Mouse (Mus musculus) granulocyte monocyte progenitor cell, adult 5-6 weeks (primary cell): ENCODE measurements around the gene Olfr1033. TPM values are rescaled to one million over a fixed set of nuclear protein-coding genes. Genes with fewer than 3 reads are reported as not detected.
"Not testable (repeated sequence)": the region's sequence is repeated elsewhere in the genome, so short reads cannot be mapped to it uniquely, and the experiment has no call there.

ENCODE experiments used
- ATAC-seq: replicated peaks from 2 replicates; pipeline ENCODE4 v1.8.0; 2016; ENCODE audit warnings: mild to moderate bottlenecking, moderate TSS enrichment, inconsistent platforms; ENCODE audit not compliant: poor library complexity, severe bottlenecking
- total RNA-seq, 2 experiments: library from RNA; stranded (forward) in 1 of 2; stranded (reverse) in 1 of 2; fragments of 200-712, 200-1000 nt in 1 of 2; fragments of >200 nt in 1 of 2; fragmentation: Nextera tagmentation in 1 of 2; gene quantifications; 2 replicates each; pipeline ENCODE4 v1.2.3; 2014 to 2017

Olfr1033 gene
- 0.71 TPM in 1 of 2 replicates, not detected in the other for total RNA-seq (2014; fragmentation: Nextera tagmentation)
- total RNA-seq (2017) = not detected in 2 replicates

DNA sequence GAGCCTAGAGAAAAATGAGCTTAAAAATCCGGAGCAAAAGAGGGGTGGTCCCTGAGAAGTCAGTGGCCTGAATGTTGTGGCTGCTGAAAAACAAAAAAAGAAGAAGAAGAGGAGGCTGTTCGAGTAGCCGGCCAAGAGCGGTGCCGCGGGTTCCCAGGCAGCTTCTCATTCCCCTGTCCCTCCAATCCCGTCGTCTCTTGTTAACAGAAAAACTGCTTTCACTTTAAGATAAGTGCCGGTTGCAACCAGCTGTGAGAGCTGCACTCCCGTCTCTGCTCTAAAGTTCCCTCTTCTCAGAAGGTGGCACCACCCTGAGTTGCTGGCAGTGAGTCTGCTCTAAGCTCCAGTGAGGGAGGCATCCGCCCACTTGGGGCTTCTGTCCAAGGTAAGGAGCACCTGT lies at the start of gene Olfr1033:
Gene Olfr1033 (plus strand): TSS at position 228 of the 400 bp plus-strand sequence.
- peak; percentile 52; the same call in 1 of the 2 replicates for ATAC-seq

DNA sequence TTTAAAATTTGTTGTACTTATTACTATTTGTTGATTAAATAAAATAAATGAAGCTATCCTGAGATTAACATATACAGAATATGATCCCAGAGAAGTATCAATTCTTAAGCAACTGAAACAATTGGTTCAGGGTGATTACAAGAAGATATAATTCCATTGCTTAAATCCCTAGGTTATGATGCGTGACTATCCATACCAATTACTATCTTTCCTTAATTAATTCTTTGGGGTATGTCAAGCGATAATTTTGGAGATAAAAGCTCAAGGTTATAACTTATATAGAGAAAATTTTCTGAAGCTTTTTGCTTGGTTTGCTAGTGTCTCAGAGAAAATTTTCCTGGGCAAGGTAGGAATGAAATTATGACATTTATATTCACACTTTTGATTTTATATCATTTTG lies 46.8 kb upstream of the Olfr1033 start, which contains the start of gene Olfr1029:
Gene Olfr1029 (plus strand): TSS at position 301 of the 400 bp plus-strand sequence.
- no peak for ATAC-seq

DNA sequence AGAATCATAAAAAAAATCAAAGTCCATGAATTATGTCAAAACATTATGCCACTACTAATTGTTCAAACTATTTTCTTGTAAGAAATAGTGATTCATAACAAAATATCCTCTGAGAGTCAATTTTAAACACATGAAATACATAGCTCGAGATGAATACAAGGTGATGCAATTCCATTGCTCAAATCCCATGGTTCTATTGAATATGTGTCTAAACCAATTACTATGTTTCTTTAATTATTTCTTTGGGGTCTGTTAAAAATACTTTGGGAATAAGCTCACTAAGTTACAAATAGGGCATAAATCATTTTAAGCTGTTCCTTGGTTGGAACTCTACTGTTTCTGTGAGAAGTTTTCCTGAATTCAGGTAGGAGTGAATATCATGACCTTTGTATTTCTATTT lies 41.5 kb upstream of the Olfr1033 start, which contains the start of gene Olfr1030:
Gene Olfr1030 (plus strand): TSS at position 301 of the 400 bp plus-strand sequence.
- no peak for ATAC-seq

DNA sequence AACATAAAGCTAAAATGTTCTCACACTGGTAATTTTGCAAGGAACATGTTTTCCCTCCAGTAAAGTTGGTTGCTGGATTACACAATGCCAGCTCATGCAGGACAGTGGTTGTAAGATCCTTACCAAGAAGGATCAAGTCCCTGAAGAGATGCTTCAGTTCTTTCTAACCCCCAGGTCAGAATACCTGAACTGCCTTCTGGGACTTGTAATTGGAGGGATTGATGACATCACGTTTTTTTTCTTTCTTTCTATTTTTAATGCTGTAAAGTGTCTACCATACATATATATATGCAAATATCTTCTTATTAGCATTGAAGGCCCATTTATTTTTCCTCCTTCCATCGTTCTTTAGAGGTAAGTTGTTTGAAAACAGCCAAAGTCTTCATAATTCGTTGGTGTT lies 30.4 kb upstream of the Olfr1033 start, which contains the start of gene Olfr1031:
Gene Olfr1031 (plus strand): TSS at position 301 of the 400 bp plus-strand sequence.
- ATAC-seq = no peak

DNA sequence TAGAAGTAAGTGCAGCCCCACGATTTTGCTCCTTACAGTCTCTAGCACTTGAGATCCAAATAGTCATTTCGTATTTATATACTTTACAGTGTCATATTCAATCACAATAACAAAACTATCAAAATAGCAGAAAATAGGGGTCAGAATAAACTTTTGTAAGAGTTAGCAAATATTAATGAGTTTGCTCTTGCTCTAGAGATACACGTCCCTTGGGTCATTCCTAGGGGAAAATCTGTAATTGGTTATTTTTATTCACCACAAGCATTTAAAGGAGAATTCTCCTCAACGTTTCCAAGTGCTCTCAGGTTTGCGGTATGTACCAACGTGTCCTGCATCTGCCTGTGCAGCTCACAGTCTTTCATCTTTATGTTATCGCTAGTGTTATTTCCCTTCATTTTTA lies 15.2 kb upstream of the Olfr1033 start, which contains the start of gene Olfr1032:
Gene Olfr1032 (plus strand): TSS at position 301 of the 400 bp plus-strand sequence.
- ATAC-seq = no peak

DNA sequence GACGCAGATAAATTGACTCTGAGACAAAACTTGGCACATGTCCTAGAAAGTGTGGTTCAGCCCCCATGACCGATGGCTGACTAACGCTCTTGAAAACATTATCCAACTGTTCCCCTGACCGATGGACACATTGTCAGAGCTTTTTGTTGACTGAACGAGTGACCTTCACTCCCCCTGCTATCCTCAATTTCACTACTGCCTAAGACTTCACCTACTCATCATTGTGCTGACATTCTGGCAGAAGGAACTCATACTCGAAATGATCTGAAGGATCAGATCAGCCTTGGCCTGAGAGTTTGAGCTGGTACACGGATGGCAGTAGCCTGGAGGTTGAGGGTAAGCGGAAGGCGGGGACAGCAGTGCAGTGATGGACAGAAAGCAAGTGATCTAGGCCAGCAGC lies 1.1 kb downstream of the Olfr1033 start:
- ATAC-seq = not testable (repeated sequence)

DNA sequence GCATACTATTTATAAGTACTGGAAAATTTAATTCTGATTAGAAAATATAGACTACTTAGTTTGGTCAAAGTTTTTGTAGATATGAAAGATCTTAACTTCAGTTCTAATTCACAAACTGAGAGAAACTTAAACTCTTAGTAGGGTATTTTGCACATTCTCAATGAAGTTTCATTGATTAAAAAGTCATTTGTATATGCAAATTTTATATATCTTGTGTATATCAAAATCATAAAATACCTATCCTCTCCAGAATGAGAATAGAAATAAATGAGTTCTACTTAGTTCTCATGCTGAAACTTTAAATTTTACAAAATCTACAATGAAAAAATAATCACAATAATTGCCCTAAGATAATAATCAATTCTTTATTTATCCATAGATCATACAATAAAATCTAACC lies 25.1 kb downstream of the Olfr1033 start, which contains the start of gene Olfr1034:
Gene Olfr1034 (plus strand): TSS at position 301 of the 400 bp plus-strand sequence.
- ATAC-seq = no peak

DNA sequence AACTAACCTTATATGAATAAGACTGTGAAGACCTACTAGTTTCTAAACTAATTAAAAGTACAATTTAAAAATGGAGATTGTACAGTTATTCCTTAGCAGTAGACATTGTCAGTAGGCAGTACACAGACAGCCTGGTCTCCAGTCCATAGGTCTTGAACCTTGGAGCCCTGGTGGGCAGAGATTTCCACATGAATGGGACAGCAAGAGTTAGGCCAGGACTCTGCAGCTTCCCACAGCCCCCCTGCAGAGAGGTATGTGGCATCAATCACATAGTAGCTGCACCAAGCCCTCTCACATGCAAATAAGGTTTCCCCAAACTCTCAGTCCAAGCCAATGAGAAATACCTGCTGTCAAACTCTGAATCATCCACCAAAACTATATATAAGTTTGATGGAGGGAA lies 30.3 kb downstream of the Olfr1033 start:
- not testable (repeated sequence) for ATAC-seq

DNA sequence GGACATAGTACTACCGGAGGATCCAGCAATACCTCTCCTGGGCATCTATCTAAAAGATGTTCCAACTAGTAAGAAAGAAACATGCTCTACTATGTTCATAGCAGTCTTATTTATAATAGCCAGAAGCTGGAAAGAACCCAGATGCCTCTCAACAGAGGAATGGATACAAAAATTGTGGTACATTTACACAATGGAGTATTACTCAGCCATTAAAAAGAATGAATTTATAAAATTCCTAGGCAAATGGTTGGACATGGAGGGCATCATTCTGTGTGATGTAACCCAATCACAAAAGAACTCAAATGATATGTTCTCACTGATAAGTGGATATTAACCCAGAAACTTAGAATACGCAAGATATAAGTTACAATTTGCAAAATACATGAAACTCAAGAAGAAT lies 43.3 kb downstream of the Olfr1033 start:
- not testable (repeated sequence) for ATAC-seq

DNA sequence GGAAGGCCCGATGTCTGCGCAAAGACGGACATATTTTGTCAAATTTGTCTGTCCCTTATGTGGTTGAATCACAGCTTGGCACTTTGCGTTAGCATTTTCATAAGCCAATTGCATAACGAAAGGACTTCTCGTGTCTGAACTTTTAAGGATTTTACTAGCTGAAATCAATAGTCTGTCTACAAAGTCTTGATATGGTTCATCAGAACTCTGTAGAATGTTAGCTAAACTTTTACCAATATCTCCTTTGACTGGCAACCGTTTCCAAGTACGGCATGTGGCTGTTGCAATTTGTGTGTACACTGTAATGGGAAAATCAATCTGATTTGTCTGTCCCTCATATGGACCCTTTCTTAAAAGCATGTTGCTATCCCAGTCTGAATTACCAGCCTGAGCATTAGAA lies 49.8 kb downstream of the Olfr1033 start:
- no peak for ATAC-seq

DNA sequence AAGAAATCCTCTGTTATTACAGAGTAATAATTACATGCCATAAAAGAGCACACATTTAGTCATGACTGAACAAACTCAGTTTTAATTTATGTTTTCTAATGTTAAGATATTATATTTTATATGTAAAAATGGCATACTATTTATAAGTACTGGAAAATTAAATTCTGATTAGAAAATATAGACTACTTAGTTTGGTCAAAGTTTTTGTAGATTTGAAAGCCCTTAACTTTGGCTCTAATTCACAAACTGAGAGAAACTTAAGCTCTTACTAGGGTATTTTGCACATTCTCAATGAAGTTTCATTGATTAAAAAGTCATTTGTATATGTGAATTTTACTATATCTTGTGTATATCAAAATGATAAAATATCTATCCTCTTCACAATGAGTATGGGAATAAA lies 53.3 kb downstream of the Olfr1033 start, which contains the start of gene Olfr1036:
Gene Olfr1036 (plus strand): TSS at position 301 of the 400 bp plus-strand sequence.
- not testable (repeated sequence) for ATAC-seq

DNA sequence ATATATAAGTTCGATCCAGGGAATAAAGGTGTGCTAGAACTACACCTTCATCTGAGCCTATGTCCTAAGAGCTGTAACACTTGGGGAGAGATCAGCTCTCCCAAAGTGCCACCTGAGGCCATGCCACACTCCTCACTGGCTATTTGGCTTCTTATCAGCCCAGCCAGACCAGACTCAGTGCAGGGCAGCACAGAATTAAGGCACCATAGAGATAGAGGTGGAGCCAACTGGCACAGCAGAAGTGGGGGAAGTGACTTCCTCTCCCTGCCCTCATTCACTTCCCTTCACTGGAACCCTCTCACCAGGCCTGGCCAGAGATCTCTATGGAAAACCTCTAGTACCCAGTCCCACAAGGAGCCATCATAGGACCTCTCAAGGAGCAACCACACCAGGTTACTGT lies 60.0 kb downstream of the Olfr1033 start:
- peak; percentile 12; the same call in 1 of the 2 replicates for ATAC-seq

DNA sequence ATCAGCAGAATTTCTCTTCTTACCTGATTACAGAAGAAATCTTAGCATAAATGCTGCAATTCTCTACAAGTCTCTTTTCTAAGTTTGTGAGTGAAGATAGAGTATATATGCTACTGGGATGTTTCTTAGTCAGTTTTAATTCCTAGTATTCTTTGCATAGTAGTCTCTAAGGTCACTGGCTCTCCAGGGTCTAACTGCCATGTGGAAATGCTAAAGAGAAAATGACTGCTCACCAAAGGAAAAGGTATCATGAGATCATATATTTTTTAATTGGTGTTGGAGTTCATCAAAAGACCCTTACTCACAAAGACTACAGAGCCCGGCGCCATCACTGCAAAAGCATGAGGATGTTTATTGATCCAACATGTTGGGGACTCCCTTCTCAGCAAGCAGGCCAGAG lies 66.9 kb downstream of the Olfr1033 start, which contains the start of gene Olfr1037:
Gene Olfr1037 (minus strand): TSS at position 101 of the 400 bp plus-strand sequence.
- ATAC-seq = no peak

Other genes starting within 250 kb of the Olfr1033 start
- not detected in 2 replicates for gene Olfr1014, start 247.9 kb upstream of the Olfr1033 start, total RNA-seq (2014; fragmentation: Nextera tagmentation)
- not detected in 2 replicates for gene Olfr1014, start 247.9 kb upstream of the Olfr1033 start, total RNA-seq (2017)
- gene Olfr1015, start 238.6 kb upstream of the Olfr1033 start, total RNA-seq (2014; fragmentation: Nextera tagmentation) = not detected in 2 replicates
- not detected in 2 replicates for gene Olfr1015, start 238.6 kb upstream of the Olfr1033 start, total RNA-seq (2017)
- gene Olfr1016, start 218.1 kb upstream of the Olfr1033 start, total RNA-seq (2014; fragmentation: Nextera tagmentation) = not detected in 2 replicates
- gene Olfr1016, start 218.1 kb upstream of the Olfr1033 start, total RNA-seq (2017) = not detected in 2 replicates
- gene Olfr1018, start 202.2 kb upstream of the Olfr1033 start, total RNA-seq (2014; fragmentation: Nextera tagmentation) = not detected in 2 replicates
- not detected in 2 replicates for gene Olfr1018, start 202.2 kb upstream of the Olfr1033 start, total RNA-seq (2017)
- gene Olfr1019, start 175.2 kb upstream of the Olfr1033 start, total RNA-seq (2014; fragmentation: Nextera tagmentation) = not detected in 2 replicates
- gene Olfr1019, start 175.2 kb upstream of the Olfr1033 start, total RNA-seq (2017) = not detected in 2 replicates
- gene Olfr1020, start 173.6 kb upstream of the Olfr1033 start, total RNA-seq (2014; fragmentation: Nextera tagmentation) = not detected in 2 replicates
- gene Olfr1020, start 173.6 kb upstream of the Olfr1033 start, total RNA-seq (2017) = not detected in 2 replicates
- gene Olfr1022, start 152.0 kb upstream of the Olfr1033 start, total RNA-seq (2014; fragmentation: Nextera tagmentation) = not detected in 2 replicates
- not detected in 2 replicates for gene Olfr1022, start 152.0 kb upstream of the Olfr1033 start, total RNA-seq (2017)
- not detected in 2 replicates for gene Olfr1023, start 135.0 kb upstream of the Olfr1033 start, total RNA-seq (2014; fragmentation: Nextera tagmentation)
- gene Olfr1023, start 135.0 kb upstream of the Olfr1033 start, total RNA-seq (2017) = not detected in 2 replicates
- not detected in 2 replicates for gene Olfr1024, start 115.6 kb upstream of the Olfr1033 start, total RNA-seq (2014; fragmentation: Nextera tagmentation)
- not detected in 2 replicates for gene Olfr1024, start 115.6 kb upstream of the Olfr1033 start, total RNA-seq (2017)
- gene Olfr1025-ps1, start 105.4 kb upstream of the Olfr1033 start, total RNA-seq (2014; fragmentation: Nextera tagmentation) = not detected in 2 replicates
- gene Olfr1025-ps1, start 105.4 kb upstream of the Olfr1033 start, total RNA-seq (2017) = not detected in 2 replicates
- not detected in 2 replicates for gene Olfr1026, start 99.1 kb upstream of the Olfr1033 start, total RNA-seq (2014; fragmentation: Nextera tagmentation)
- gene Olfr1026, start 99.1 kb upstream of the Olfr1033 start, total RNA-seq (2017) = not detected in 2 replicates
- not detected in 2 replicates for gene Olfr1028, start 70.2 kb upstream of the Olfr1033 start, total RNA-seq (2014; fragmentation: Nextera tagmentation)
- gene Olfr1028, start 70.2 kb upstream of the Olfr1033 start, total RNA-seq (2017) = not detected in 2 replicates
- not detected in 2 replicates for gene Olfr1029, start 46.7 kb upstream of the Olfr1033 start, total RNA-seq (2014; fragmentation: Nextera tagmentation)
- not detected in 2 replicates for gene Olfr1029, start 46.7 kb upstream of the Olfr1033 start, total RNA-seq (2017)
- not detected in 2 replicates for gene Olfr1030, start 41.4 kb upstream of the Olfr1033 start, total RNA-seq (2014; fragmentation: Nextera tagmentation)
- gene Olfr1030, start 41.4 kb upstream of the Olfr1033 start, total RNA-seq (2017) = not detected in 2 replicates
- not detected in 2 replicates for gene Olfr1031, start 30.3 kb upstream of the Olfr1033 start, total RNA-seq (2014; fragmentation: Nextera tagmentation)
- not detected in 2 replicates for gene Olfr1031, start 30.3 kb upstream of the Olfr1033 start, total RNA-seq (2017)
- not detected in 2 replicates for gene Olfr1032, start 15.1 kb upstream of the Olfr1033 start, total RNA-seq (2014; fragmentation: Nextera tagmentation)
- gene Olfr1032, start 15.1 kb upstream of the Olfr1033 start, total RNA-seq (2017) = not detected in 2 replicates
- gene Olfr1034, start 25.2 kb downstream of the Olfr1033 start, total RNA-seq (2014; fragmentation: Nextera tagmentation) = not detected in 2 replicates
- not detected in 2 replicates for gene Olfr1034, start 25.2 kb downstream of the Olfr1033 start, total RNA-seq (2017)
- gene Olfr1036, start 53.4 kb downstream of the Olfr1033 start, total RNA-seq (2014; fragmentation: Nextera tagmentation) = not detected in 2 replicates
- gene Olfr1036, start 53.4 kb downstream of the Olfr1033 start, total RNA-seq (2017) = not detected in 2 replicates
- gene Olfr1037, start 66.8 kb downstream of the Olfr1033 start, total RNA-seq (2014; fragmentation: Nextera tagmentation) = not detected in 2 replicates
- gene Olfr1037, start 66.8 kb downstream of the Olfr1033 start, total RNA-seq (2017) = not detected in 2 replicates
- not detected in 2 replicates for gene Olfr1039, start 115.3 kb downstream of the Olfr1033 start, total RNA-seq (2014; fragmentation: Nextera tagmentation)
- not detected in 2 replicates for gene Olfr1039, start 115.3 kb downstream of the Olfr1033 start, total RNA-seq (2017)
- gene Olfr1040, start 126.1 kb downstream of the Olfr1033 start, total RNA-seq (2014; fragmentation: Nextera tagmentation) = not detected in 2 replicates
- not detected in 2 replicates for gene Olfr1040, start 126.1 kb downstream of the Olfr1033 start, total RNA-seq (2017)
- gene Olfr1042, start 141.2 kb downstream of the Olfr1033 start, total RNA-seq (2014; fragmentation: Nextera tagmentation) = not detected in 2 replicates
- gene Olfr1042, start 141.2 kb downstream of the Olfr1033 start, total RNA-seq (2017) = not detected in 2 replicates
- gene Olfr1043, start 146.9 kb downstream of the Olfr1033 start, total RNA-seq (2014; fragmentation: Nextera tagmentation) = not detected in 2 replicates
- not detected in 2 replicates for gene Olfr1043, start 146.9 kb downstream of the Olfr1033 start, total RNA-seq (2017)
- gene Olfr1044, start 157.2 kb downstream of the Olfr1033 start, total RNA-seq (2014; fragmentation: Nextera tagmentation) = not detected in 2 replicates
- gene Olfr1044, start 157.2 kb downstream of the Olfr1033 start, total RNA-seq (2017) = not detected in 2 replicates
- gene Olfr52, start 165.1 kb downstream of the Olfr1033 start, total RNA-seq (2014; fragmentation: Nextera tagmentation) = not detected in 2 replicates
- not detected in 2 replicates for gene Olfr52, start 165.1 kb downstream of the Olfr1033 start, total RNA-seq (2017)
- not detected in 2 replicates for gene Olfr1045, start 182.4 kb downstream of the Olfr1033 start, total RNA-seq (2014; fragmentation: Nextera tagmentation)
- not detected in 2 replicates for gene Olfr1045, start 182.4 kb downstream of the Olfr1033 start, total RNA-seq (2017)
- gene Olfr1046, start 198.7 kb downstream of the Olfr1033 start, total RNA-seq (2014; fragmentation: Nextera tagmentation) = not detected in 2 replicates
- not detected in 2 replicates for gene Olfr1046, start 198.7 kb downstream of the Olfr1033 start, total RNA-seq (2017)
- not detected in 2 replicates for gene Olfr1047, start 210.8 kb downstream of the Olfr1033 start, total RNA-seq (2014; fragmentation: Nextera tagmentation)
- not detected in 2 replicates for gene Olfr1047, start 210.8 kb downstream of the Olfr1033 start, total RNA-seq (2017)
- gene Olfr1048, start 219.7 kb downstream of the Olfr1033 start, total RNA-seq (2014; fragmentation: Nextera tagmentation) = not detected in 2 replicates
- not detected in 2 replicates for gene Olfr1048, start 219.7 kb downstream of the Olfr1033 start, total RNA-seq (2017)
- gene Olfr1049, start 237.7 kb downstream of the Olfr1033 start, total RNA-seq (2014; fragmentation: Nextera tagmentation) = not detected in 2 replicates
- gene Olfr1049, start 237.7 kb downstream of the Olfr1033 start, total RNA-seq (2017) = not detected in 2 replicates